Mouse (Mus musculus): ENCODE data around the gene Agtr1a. TPM values are rescaled to one million over a fixed set of nuclear protein-coding genes. Genes with fewer than 3 reads are reported as not detected.

Agtr1a gene
- total RNA-seq, 2 experiments from 2014 or later = 1.7 to 2.4 TPM

GRCm38 (mm10) chr13:30364097-30364625 is 27.9 kb downstream of the Agtr1a start:
- DNase-seq = no peak

GRCm38 (mm10) chr13:30364780-30365179 is 28.5 kb downstream of the Agtr1a start:
- no peak for DNase-seq

- no peak for DNase-seq
Observed at GRCm38 (mm10) chr13:30365378-30365777, 29.1 kb downstream of the Agtr1a start.

- DNase-seq = no peak
Observed at GRCm38 (mm10) chr13:30368116-30368515, 31.9 kb downstream of the Agtr1a start.

- no peak for DNase-seq
Observed at GRCm38 (mm10) chr13:30368746-30369145, 32.5 kb downstream of the Agtr1a start.

GRCm38 (mm10) chr13:30378868-30379267 is 42.6 kb downstream of the Agtr1a start:
- no peak for DNase-seq

GRCm38 (mm10) chr13:30385183-30385582 is 48.9 kb downstream of the Agtr1a start:
- no peak for DNase-seq

GRCm38 (mm10) chr13:30394123-30394522 is 57.9 kb downstream of the Agtr1a start:
- no peak for DNase-seq

- no peak for DNase-seq
Observed at GRCm38 (mm10) chr13:30396431-30396830, 60.2 kb downstream of the Agtr1a start.

- no peak for DNase-seq
Observed at GRCm38 (mm10) chr13:30398852-30399251, 62.6 kb downstream of the Agtr1a start.

- DNase-seq = no peak
Observed at GRCm38 (mm10) chr13:30400621-30401020, 64.4 kb downstream of the Agtr1a start.

GRCm38 (mm10) chr13:30403874-30404273 is 67.6 kb downstream of the Agtr1a start:
- DNase-seq = no peak

- DNase-seq = no peak
Observed at GRCm38 (mm10) chr13:30418611-30419010, 82.4 kb downstream of the Agtr1a start.

GRCm38 (mm10) chr13:30427008-30427407 is 90.8 kb downstream of the Agtr1a start:
- DNase-seq = no peak

GRCm38 (mm10) chr13:30427436-30427835 is 91.2 kb downstream of the Agtr1a start:
- DNase-seq = no peak

Other genes with a start within 250 kb of the Agtr1a start
- gene Mboat1, start 200.0 kb upstream of the Agtr1a start, total RNA-seq (2021) = 1 to 10 TPM; 1.5 to 2.0 TPM
- 100 to 1,000 TPM; 151 to 171 TPM for gene Uqcrfs1, start 208.9 kb downstream of the Agtr1a start, total RNA-seq (2021)

All from layer of hippocampus, postnatal 36 days (tissue).